Mouse (Mus musculus) gastrocnemius, postnatal 10 days (tissue): ENCODE results near the gene Syt16. TPM values are rescaled to one million over a fixed set of nuclear protein-coding genes. Genes with fewer than 3 reads are reported as not detected.

ENCODE experiments used
- DNase-seq: peaks from one replicate; pipeline ENCODE4 v3.0.0; 2021; ENCODE audit warnings: mixed read lengths
- long read RNA-seq, 2 experiments: library from polyadenylated mRNA; stranded (forward); transcript quantifications; one replicate each; pipeline ENCODE4 v2.0.0; 2021
- total RNA-seq, 2 experiments: library from RNA; stranded (reverse); gene quantifications; 2 replicates each; pipeline ENCODE4 v1.2.3; 2021

Syt16 gene
- total RNA-seq = under 1 TPM; 0.09 to 0.16 TPM
- long read RNA-seq, experiment 1 = 0 reads
- long read RNA-seq, experiment 2 = 0 reads

- DNase-seq = no peak
Measured at GRCm38 (mm10) chr12:73997297-73998127, at the start of gene Syt16. TSS of gene Syt16 (plus strand) at chr12:73997661.

- no peak for DNase-seq
Measured at GRCm38 (mm10) chr12:73948415-73948814, 49.0 kb upstream of the Syt16 start.

- DNase-seq = peak; percentile 44
Measured at GRCm38 (mm10) chr12:73949318-73950058, 48.0 kb upstream of the Syt16 start.

GRCm38 (mm10) chr12:73952879-73953278, 44.6 kb upstream of the Syt16 start:
- DNase-seq = peak; percentile 9

- no peak for DNase-seq
Measured at GRCm38 (mm10) chr12:73953420-73954186, 43.9 kb upstream of the Syt16 start.

GRCm38 (mm10) chr12:73954785-73955184, 42.7 kb upstream of the Syt16 start:
- DNase-seq = no peak

GRCm38 (mm10) chr12:73957676-73958075, 39.8 kb upstream of the Syt16 start:
- DNase-seq = no peak

GRCm38 (mm10) chr12:73958830-73959229, 38.6 kb upstream of the Syt16 start:
- no peak for DNase-seq

GRCm38 (mm10) chr12:73964291-73965281, 32.9 kb upstream of the Syt16 start, which contains the start of gene Snapc1:
TSS of gene Snapc1 (plus strand) at chr12:73964481.
- peak; percentile 93 for DNase-seq

- no peak for DNase-seq
Measured at GRCm38 (mm10) chr12:73969142-73969541, 28.3 kb upstream of the Syt16 start.

- DNase-seq = no peak
Measured at GRCm38 (mm10) chr12:73974584-73974983, 22.9 kb upstream of the Syt16 start.

GRCm38 (mm10) chr12:73978144-73978543, 19.3 kb upstream of the Syt16 start:
- no peak for DNase-seq

GRCm38 (mm10) chr12:73979667-73980066, 17.8 kb upstream of the Syt16 start:
- DNase-seq = no peak

- peak; percentile 64 for DNase-seq
Measured at GRCm38 (mm10) chr12:73982533-73982932, 14.9 kb upstream of the Syt16 start.

GRCm38 (mm10) chr12:73986299-73986698, 11.2 kb upstream of the Syt16 start:
- no peak for DNase-seq

GRCm38 (mm10) chr12:73988393-73989008, 9.0 kb upstream of the Syt16 start:
- no peak for DNase-seq

GRCm38 (mm10) chr12:73989594-73989993, 7.9 kb upstream of the Syt16 start:
- peak; percentile 55 for DNase-seq

- no peak for DNase-seq
Measured at GRCm38 (mm10) chr12:73996906-73997296, 560 bp upstream of the Syt16 start.

- DNase-seq = no peak
Measured at GRCm38 (mm10) chr12:73998128-73998456, 631 bp downstream of the Syt16 start.

GRCm38 (mm10) chr12:74002449-74002848, 5.0 kb downstream of the Syt16 start:
- no peak for DNase-seq

GRCm38 (mm10) chr12:74009448-74009911, 12.0 kb downstream of the Syt16 start:
- peak; percentile 25 for DNase-seq
